Mouse (Mus musculus): Measurements from ENCODE around the gene Ush1g.
A peak's percentile ranks its signal among the peaks of the same experiment; 100 is the strongest.

The Ush1g gene

GRCm38 (mm10) chr11:115321906-115322693, at the start of gene Ush1g:
Ush1g (minus strand) TSS chr11:115322041.
- peak; percentile 75 for DNase-seq

DNA sequence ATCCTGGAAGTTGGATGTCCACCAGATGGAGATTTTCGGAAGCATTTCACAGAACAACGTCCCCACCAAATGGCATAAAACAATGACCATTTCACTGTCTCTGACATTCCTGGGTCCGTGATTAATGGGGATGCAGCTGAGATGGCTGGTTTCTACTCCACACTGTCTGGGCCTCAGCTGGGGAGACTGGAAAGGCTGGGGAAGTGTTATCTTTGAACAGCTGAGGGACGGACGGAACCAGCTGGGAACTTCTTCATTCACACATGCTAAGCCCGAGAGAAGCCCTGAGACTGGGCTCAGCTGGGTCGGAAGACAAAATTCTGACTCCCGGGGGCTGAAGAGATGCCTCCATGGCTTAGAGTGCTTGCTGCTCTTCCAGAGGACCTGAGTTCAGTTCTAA, 49.5 kb upstream of the Ush1g start:
- DNase-seq: no peak

DNA sequence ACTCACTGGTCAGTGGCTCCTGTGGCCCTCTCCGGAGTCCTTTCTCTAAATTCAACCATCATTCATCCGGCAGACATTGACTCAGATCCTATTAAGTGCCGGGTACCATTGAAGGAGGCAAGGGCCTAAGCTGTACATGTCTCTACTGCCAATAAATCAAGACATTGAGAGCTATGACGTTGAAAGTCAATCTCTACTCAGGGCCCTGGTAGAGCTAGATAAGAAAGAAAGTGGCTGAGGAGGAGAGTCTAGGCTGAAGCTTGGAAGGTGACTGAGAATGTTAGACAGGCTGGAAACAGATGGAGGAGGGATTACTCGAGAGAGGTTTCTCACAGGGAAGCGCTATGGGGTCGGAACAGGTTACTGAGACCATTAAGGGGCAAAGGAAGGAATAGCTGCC, 48.5 kb upstream of the Ush1g start:
- DNase-seq: no peak

- DNase-seq: peak; percentile 88
Measured at GRCm38 (mm10) chr11:115367395-115367944, 45.6 kb upstream of the Ush1g start, which contains the start of gene Hid1. Hid1 (minus strand) TSS chr11:115367756.

DNA sequence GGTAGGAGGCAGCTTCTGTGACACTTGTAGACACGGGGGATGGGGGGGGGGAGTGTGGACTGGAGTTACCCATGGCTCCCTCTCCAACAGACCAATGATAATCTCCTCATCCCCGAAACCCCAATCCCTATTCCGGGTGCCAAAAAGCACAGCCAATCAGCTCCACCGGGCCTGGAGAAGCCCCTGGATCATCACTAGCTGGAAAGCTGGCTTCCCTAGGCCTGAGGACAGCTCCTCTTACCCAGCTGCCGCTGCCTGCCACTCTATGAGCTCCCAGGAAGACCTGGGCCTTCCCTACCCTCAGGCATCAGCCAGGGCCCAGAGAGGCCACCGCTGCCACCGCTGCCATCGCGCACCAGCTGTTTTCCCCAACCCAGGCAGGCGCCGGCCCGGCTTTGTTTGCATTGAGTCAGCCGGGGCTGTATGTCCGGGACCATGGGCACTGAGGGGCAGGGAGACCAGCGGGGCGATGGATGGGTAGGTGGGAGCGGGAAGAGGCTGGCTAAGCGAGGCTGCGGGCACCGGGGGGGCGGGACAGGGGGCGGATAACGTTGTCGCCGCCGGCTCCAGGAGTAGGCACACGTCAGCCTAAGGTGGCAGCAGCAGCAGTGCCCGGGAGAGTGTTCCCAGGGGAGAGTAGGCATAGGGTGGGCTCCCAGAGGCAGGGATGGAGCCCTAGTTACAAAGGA, 45.0 kb upstream of the Ush1g start:
- DNase-seq: peak; percentile 27

- no peak for DNase-seq
Measured at GRCm38 (mm10) chr11:115366039-115366705, 44.3 kb upstream of the Ush1g start.

DNA sequence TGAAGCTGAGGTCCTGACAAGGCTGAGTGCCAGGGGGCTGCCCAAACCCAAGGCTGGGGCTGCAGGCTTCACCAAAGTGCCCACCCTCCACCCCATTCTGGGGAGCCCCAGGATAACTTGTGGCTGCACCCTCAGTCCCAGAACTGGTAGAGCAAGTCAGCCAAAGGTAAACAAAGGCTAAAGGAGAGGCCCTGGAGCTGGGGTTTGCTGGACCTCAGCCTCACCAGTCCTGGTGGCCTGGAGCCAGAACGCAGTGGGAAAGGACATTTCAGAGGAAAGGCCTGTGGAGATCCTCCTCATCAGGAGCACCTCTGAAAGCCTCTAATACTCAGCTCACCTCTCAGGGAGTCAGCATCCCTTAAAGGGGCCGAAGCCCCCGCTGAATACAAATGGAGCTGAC, 42.3 kb upstream of the Ush1g start:
- DNase-seq: no peak

DNA sequence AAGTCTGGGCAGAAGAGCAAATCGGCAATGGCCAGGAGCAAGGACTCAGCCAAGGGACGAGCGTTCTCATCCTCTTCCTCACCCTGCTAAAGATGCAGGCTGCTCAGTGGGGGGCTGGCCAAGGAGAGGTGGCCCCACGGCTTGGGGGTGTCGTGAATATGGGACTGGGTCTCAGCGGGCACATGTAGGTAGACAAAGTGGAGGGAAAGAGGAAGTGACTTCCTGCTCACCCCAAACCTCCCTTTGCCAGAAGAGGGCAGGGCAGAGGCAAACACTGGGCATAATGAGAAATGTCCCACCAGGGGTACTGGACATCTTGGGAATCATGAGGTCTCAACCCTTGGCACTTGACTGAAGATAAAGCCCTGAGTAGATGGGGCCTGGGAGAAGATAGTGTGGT, 37.9 kb upstream of the Ush1g start:
- DNase-seq: no peak

DNA sequence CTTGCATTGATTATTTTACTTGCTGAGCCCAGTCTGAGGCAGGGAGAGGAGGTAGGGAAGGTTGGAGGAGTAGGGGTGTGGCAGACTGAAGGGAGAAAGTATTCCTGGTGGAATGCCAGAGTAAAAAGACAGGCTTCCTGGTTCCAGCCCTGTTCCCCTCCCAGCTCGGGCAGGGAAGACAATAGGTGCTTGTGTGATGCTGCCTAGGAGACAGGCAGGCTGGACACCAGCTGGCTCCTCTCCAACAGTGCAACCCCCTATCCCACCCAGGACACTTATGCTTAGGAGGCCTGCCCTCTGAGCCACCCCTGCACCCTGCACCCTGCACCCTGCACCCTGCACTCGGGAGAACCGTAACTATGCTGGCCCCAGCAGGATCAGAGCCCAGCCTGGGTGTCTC, 37.5 kb upstream of the Ush1g start:
- DNase-seq: no peak

- peak; percentile 87 for DNase-seq
Measured at GRCm38 (mm10) chr11:115358468-115358867, 36.6 kb upstream of the Ush1g start.

GRCm38 (mm10) chr11:115354183-115354582, 32.3 kb upstream of the Ush1g start:
- DNase-seq: peak; percentile 82

- no peak for DNase-seq
Measured at GRCm38 (mm10) chr11:115353375-115353774, 31.5 kb upstream of the Ush1g start.

- DNase-seq: no peak
Measured at GRCm38 (mm10) chr11:115349976-115350375, 28.1 kb upstream of the Ush1g start.

DNA sequence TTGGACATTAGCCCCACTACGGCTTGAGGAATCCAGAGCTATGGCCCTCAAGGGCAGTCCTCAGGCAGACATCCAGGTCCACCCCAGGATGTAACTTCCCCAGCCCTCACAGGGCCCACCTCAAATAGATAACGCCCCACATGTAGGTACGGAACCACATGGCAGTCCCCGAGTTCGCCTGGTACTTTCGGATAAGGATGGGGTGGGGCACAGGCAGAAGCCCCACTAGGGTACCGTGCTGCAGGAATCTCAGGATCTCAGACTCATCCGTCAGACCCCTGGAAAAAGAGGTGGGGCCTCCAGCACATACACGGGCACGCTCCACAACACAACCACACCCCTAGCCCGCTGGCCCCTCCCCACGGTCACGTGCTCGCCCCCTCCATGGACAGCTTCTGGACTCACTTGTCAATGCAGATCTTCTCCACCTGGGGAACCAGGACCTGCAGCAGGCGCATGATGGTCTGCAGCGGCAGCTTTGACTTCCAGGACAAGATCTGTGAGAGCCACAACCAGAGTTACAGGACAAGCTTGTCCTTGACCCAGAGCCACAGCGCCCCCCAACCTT, 26.9 kb upstream of the Ush1g start:
- DNase-seq: no peak

DNA sequence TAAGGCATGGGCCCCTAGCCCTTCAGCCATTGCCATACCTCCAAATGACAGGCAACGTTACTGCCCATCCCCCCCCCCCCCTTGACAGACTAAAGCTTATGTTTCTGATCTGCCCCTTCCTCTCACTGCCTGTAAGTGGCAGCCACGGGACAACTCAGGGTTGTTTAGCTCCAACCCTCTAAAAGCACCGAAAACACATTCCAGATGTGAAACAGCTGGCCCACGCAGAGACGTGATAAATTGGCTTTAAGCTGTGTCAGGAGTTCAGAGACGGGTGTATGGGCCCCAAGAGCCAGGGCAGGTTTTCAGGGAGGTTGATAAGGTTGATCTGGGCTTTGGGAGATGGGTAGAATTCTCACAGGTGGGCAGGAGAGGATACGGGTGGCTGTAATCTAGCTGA, 23.7 kb upstream of the Ush1g start:
- DNase-seq: no peak

GRCm38 (mm10) chr11:115344967-115345366, 23.1 kb upstream of the Ush1g start:
- no peak for DNase-seq

DNA sequence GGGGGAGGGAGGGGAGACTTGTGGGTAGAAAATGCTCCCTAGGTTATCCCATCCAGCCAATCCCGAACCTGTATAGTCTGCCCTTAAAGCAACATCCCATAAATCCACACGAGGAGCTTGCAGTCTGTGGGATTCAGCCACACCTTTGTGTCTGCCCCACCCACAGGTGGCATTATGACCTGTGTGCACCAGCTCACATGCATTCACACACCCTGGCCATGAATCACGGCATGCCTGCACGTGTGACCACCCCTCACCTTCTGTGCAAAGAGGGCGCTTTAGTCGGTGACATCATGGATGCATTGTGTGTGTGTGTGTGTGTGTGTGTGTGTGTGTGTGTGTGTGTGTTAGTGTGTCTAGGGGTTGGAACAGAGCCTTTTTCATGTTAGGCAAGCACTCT, 20.0 kb upstream of the Ush1g start:
- DNase-seq: no peak

GRCm38 (mm10) chr11:115341246-115341645, 19.4 kb upstream of the Ush1g start:
- no peak for DNase-seq

GRCm38 (mm10) chr11:115337826-115338225, 16.0 kb upstream of the Ush1g start:
- DNase-seq: no peak

DNA sequence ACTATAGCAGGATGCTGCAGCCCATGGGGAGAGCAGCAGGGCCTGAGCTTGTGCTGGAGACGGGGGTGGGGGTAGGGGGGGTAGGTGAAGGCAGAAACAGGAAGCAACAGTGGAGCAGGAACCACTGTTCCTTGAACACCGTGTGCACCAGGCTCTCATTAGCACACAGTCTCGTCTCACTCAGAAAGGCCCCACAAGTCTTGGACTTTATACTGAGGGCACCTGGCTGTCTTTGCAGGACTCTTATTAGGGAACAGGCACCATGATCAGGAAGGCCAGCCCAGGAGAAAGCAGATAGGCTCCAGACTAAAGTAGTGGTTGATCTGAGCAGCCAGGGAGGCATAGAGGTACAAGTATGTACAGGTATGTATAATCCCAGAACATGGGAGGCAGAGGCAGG, 15.5 kb upstream of the Ush1g start:
- no peak for DNase-seq

DNA sequence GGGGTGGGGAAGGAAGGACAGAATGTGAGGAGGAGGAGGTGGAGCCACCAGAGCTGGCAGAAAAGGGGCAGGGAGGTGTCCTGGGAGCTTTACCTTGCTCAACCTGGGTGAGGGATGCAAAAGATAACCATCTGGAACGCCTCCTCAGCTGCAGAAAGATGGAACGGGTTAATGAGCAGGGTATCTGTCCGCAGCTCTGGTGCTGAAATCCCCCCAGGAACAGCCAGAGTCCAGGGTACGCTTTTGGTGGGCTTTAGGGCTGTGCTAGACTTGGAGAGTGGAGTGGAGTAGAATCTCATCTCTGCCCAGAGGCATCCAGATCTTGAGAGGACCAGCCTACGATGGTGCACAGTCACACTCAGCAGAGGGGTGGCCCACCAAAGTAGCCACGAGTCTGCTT, 14.3 kb upstream of the Ush1g start:
- DNase-seq: peak; percentile 48

- peak; percentile 39 for DNase-seq
Measured at GRCm38 (mm10) chr11:115335223-115335622, 13.4 kb upstream of the Ush1g start.

GRCm38 (mm10) chr11:115334531-115334930, 12.7 kb upstream of the Ush1g start, which contains the start of gene Otop3:
Otop3 (plus strand) TSS chr11:115334731.
- DNase-seq: no peak

Measured in kidney, postnatal 10 days (tissue).